Mouse (Mus musculus) neural tube, embryonic 11.5 days (tissue): ENCODE measurements around the gene Smg9. TPM values are rescaled to one million over a fixed set of nuclear protein-coding genes. Genes with fewer than 3 reads are reported as not detected.
A peak's percentile ranks its signal among the peaks of the same experiment; 100 is the strongest.

Source experiments
- ATAC-seq: fragments of 200-750 bp; cut with Nextera tagmentation; 2 replicates; pipeline ENCODE4 v1.8.0; 2017; ENCODE audit warnings: moderate number of reproducible peaks, mild to moderate bottlenecking, moderate TSS enrichment, moderate library complexity; ENCODE audit not compliant: insufficient read depth, low FRiP score, low TSS enrichment
- DNase-seq: peaks from one replicate; pipeline ENCODE4 v3.0.0-alpha.2; 2015; ENCODE audit warnings: low spot score
- H3K27ac ChIP-seq: fragments of 300-500 bp; sonication (generic); 2 replicates; pipeline ENCODE4 v1.5.1; 2014; ENCODE audit warnings: low read depth, mild to moderate bottlenecking, low read length
- H3K27me3 ChIP-seq: fragments of 300-500 bp; sonication (generic); 2 replicates; pipeline ENCODE4 v1.6.1; 2014; ENCODE audit warnings: mild to moderate bottlenecking, low read length, mixed read lengths; ENCODE audit not compliant: control insufficient read depth, insufficient read depth
- H3K36me3 ChIP-seq: fragments of 300-500 bp; sonication (generic); 2 replicates; pipeline ENCODE4 v1.6.1; 2014; ENCODE audit warnings: mild to moderate bottlenecking, low read length, moderate library complexity, mixed read lengths; ENCODE audit not compliant: control insufficient read depth, insufficient read depth
- H3K4me1 ChIP-seq: fragments of 300-500 bp; sonication (generic); 2 replicates; pipeline ENCODE4 v1.6.1; 2014; ENCODE audit warnings: low read length, mixed read lengths; ENCODE audit not compliant: control insufficient read depth, insufficient read depth
- H3K4me2 ChIP-seq: fragments of 300-500 bp; sonication (generic); 2 replicates; pipeline ENCODE4 v1.6.1; 2014; ENCODE audit warnings: low read depth, mild to moderate bottlenecking, moderate library complexity
- H3K4me3 ChIP-seq: fragments of 300-500 bp; sonication (generic); 2 replicates; pipeline ENCODE4 v1.5.1; 2014; ENCODE audit warnings: low read depth, low read length
- H3K9ac ChIP-seq: fragments of 300-500 bp; sonication (generic); 2 replicates; pipeline ENCODE4 v1.6.1; 2014; ENCODE audit warnings: mild to moderate bottlenecking, low read length
- H3K9me3 ChIP-seq: fragments of 300-500 bp; sonication (generic); 2 replicates; pipeline ENCODE4 v1.6.1; 2016; ENCODE audit warnings: low read length; ENCODE audit not compliant: control insufficient read depth
- WGBS: fragments of 180-500 bp; shearing (Covaris S2); extraction: QIAGEN DNeasy Blood & Tissue Kit; methylation state at CpG from one replicate; pipeline ENCODE4 v1.1.7; 2014; 5-methylcytosine and 5-hydroxymethylcytosine counted together
- polyA plus RNA-seq: library from polyadenylated mRNA; unstranded; fragments of >200 nt; fragmentation: Nextera tagmentation; extraction: Ambion mirVana; gene quantifications from 2 replicates; pipeline ENCODE4 v1.2.1, GENCODE M21; 2014

The Smg9 gene
- polyA plus RNA-seq, 1 experiment from 2014 or later: 21.8 TPM

DNA sequence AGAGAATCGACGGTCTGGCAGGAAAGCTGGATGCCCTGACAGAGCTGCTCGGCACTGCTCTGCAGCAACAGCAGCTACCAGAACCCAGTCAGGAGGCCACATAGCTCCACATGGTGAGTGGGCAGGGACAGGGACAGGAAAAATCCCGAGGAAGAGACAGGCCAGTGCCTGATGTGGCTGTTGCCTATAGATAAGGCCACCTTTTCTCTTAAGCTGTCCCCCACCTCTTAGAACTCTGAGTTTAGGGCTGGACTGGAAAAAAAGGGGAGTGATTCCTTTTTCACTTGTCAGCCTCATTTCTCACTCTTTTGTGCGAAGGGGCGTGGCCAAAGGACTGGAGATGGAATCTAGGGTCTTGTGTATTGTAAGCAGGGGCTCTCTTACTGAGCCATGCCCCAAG, 15.3 kb upstream of the Smg9 start:
- H3K9ac ChIP-seq: no peak overlapping the region
- no peaks in the 10 kb centered on the region for H3K36me3 ChIP-seq
- H3K27me3 ChIP-seq: no peaks in the 10 kb centered on the region
- H3K9me3 ChIP-seq: no peaks in the 10 kb centered on the region
- 68% methylated on average over 6 of the region's 6 CpGs for WGBS
- no peak overlapping the region for H3K27ac ChIP-seq
- no peaks in the 10 kb centered on the region for H3K4me1 ChIP-seq
- DNase-seq (no peak), ATAC-seq (no peak)
- H3K4me2 ChIP-seq: no peak overlapping the region
- H3K4me3 ChIP-seq: no peak overlapping the region

DNA sequence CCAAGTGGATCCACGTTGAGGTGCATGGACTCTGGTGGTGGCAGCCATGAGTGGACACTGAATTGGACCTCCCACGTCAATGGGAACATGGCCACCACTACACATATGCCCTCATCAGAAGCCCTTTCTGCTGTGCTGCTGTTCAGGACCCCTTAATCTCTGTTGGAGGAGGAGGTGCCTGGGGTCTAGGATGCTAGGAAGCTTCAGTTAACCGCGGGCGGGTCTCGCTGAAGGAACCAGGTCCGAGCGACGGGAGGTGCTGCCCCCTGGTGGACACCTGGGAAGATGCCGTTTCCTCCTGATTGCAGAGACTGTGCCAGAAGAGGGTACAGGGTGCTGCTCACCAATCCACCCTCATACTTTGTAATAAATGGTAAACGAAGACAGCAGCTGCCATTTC, 14.6 kb upstream of the Smg9 start:
- 8% methylated on average over 11 of the region's 11 CpGs for WGBS
- Histone ChIP-seq H3K36me3 (no peaks in the 10 kb centered on the region), H3K9me3 (no peaks in the 10 kb centered on the region), H3K27ac (no peak overlapping the region), H3K4me2 (peak overlapping the region; percentile 12; the same call in 1 of the 2 replicates), H3K9ac (no peak overlapping the region), H3K27me3 (no peaks in the 10 kb centered on the region), H3K4me1 (no peaks in the 10 kb centered on the region), H3K4me3 (no peak overlapping the region)
- ATAC-seq: peak; percentile 30; the same call in 1 of the 2 replicates
- DNase-seq: peak; percentile 75

DNA sequence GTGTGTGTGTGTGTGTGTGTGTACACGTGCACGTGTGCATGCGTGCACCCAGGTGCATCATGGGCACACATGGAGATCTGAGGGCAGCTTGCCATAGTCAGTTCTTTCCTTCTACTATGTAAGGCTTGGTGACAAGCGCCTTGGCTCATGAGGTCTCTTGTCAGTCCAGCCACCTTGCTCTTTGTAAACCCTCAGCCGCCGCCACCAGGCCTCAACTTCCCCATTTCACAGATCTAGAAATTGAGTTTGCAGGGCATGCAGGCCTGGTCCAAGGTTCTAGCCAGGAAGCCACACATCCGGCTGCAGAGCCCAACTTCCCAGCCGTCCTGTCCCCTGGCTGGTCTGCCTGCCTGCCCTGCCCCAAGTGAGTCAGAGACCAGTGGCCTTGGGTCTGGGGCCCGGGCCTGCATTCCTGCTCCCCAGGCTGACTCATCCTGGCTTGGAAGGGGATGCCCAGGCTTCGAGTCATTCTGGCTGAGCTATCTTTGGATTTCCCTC, 12.3 kb upstream of the Smg9 start:
- no peak for ATAC-seq
- no peak overlapping the region for H3K27ac ChIP-seq
- H3K4me2 ChIP-seq: no peak overlapping the region
- DNase-seq: no peak
- H3K4me1 ChIP-seq: peaks cover 6% of the 10 kb centered on the region; the same call in 1 of the 2 replicates
- WGBS: 87% methylated on average over 10 of the region's 10 CpGs
- H3K4me3 ChIP-seq: no peak overlapping the region
- no peaks in the 10 kb centered on the region for H3K36me3 ChIP-seq
- H3K9me3 ChIP-seq: no peaks in the 10 kb centered on the region
- no peaks in the 10 kb centered on the region for H3K27me3 ChIP-seq
- no peak overlapping the region for H3K9ac ChIP-seq

DNA sequence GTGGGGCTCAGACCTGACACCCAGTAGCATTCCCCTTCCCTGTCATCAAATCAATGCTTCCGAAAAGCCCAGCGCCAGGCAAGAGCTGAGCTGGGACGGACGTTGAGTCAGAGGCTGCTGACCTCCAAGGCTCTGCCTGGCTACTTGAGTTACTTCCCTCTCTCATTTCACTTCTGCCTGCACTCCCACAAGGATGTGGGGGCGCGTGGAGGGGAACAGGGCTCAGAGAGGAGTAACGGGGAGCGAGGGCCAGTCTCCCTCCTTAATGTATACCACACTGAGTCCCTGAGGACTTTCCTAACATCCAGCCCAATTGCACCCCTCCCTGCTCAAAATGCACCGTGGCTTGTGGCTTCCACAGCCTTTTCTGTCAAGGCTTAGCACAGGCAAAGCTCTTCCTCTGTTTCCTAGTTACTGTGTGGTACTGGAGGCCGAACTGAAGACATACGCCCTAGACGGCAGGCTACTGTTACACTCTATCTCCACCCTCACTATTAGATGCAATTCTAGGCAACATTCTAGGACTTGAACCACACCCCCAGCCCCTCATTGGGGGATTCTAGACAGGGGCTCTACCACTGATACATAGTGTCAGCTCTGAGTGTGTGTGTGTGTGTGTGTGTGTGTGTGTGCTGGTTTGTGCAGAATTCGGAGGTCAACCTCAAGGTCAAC, 9.8 kb upstream of the Smg9 start:
- 66% methylated on average over 13 of the region's 13 CpGs for WGBS
- Histone ChIP-seq H3K36me3 (no peaks in the 10 kb centered on the region), H3K27me3 (no peaks in the 10 kb centered on the region), H3K27ac (no peak overlapping the region), H3K4me1 (peaks cover 6% of the 10 kb centered on the region; the same call in 1 of the 2 replicates), H3K4me2 (no peak overlapping the region), H3K4me3 (no peak overlapping the region), H3K9me3 (no peaks in the 10 kb centered on the region), H3K9ac (no peak overlapping the region; the same call in 1 of the 2 replicates)
- DNase-seq (no peak), ATAC-seq (no peak)

DNA sequence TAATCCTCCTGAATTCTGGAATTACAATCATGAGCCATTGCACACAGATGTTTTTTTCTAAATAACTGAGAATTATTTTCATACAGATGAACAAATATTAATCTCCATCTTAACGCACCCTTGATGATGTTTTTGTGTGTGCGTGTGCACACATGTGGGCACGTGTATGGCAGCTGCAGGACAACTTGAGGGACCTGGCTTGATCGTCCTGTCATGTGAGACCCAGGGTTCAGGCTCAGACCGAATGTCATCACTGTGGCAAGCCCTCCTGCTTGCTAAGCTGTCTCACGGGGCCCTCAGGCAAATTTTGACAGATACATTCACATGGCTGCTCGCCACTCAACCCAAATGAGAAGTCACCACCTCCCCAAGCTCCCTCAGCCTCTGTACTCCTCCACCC, 8.9 kb upstream of the Smg9 start:
- 41% methylated on average over 7 of the region's 7 CpGs for WGBS
- Histone ChIP-seq H3K4me3 (no peak overlapping the region), H3K27ac (no peak overlapping the region), H3K4me2 (no peak overlapping the region), H3K9me3 (no peaks in the 10 kb centered on the region), H3K4me1 (peaks cover 6% of the 10 kb centered on the region; the same call in 1 of the 2 replicates), H3K27me3 (no peaks in the 10 kb centered on the region), H3K36me3 (no peaks in the 10 kb centered on the region), H3K9ac (no peak overlapping the region)
- ATAC-seq: peak; percentile 24
- DNase-seq: no peak

DNA sequence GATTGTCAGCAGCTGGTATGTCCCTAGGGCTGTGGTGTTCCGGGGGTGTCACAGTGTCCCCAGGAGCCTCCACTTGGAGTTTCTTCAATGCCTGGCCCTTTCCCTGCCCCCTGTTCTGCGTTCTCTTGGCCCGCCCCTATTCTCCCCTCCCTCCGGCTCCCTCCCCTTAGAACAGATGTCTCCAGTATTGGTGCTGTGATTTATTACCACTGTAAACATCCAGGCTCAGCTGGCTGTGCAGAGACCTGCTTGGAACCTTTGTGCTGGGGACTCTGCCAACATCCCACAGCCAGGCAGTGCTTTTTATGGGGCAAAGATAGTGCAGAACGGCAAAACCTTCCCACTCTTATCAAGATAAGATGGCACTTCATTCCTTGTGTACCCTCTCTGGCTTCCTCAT, 8.3 kb upstream of the Smg9 start:
- H3K9ac ChIP-seq: peak overlapping the region; percentile 3
- 3% methylated on average over 5 of the region's 5 CpGs for WGBS
- peak; percentile 94 for ATAC-seq
- H3K4me2 ChIP-seq: peak overlapping the region; percentile 36
- H3K27me3 ChIP-seq: no peaks in the 10 kb centered on the region
- H3K9me3 ChIP-seq: no peaks in the 10 kb centered on the region
- H3K36me3 ChIP-seq: no peaks in the 10 kb centered on the region
- peak overlapping the region; percentile 16; the same call in 1 of the 2 replicates for H3K4me3 ChIP-seq
- DNase-seq: peak; percentile 74
- peaks cover 6% of the 10 kb centered on the region; the same call in 1 of the 2 replicates for H3K4me1 ChIP-seq
- peak overlapping the region; percentile 78 for H3K27ac ChIP-seq

DNA sequence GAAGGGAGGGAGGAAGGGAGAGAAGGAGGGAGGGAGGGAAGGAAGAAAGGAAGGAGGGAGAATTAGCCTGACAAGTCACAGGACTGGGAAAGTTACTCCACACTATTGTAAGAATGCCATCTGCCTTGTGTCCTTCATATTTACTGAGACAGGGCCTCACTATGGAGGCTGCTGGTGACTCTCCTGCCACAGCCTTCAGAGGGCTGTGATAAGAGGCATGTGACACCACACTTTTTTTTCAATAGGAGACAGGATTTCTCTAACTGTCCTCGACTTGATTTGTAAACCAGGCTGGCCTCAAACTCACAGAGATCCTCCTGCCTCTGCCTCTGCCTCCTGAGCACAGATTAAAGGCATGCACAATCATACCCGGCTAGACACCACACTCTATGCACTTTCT, 7.7 kb upstream of the Smg9 start:
- Histone ChIP-seq H3K9ac (peak overlapping the region; percentile 3; the same call in 1 of the 2 replicates), H3K27me3 (no peaks in the 10 kb centered on the region), H3K4me2 (no peak overlapping the region), H3K4me3 (no peak overlapping the region), H3K27ac (peak overlapping the region; percentile 78), H3K4me1 (peaks cover 6% of the 10 kb centered on the region; the same call in 1 of the 2 replicates), H3K9me3 (no peaks in the 10 kb centered on the region), H3K36me3 (no peaks in the 10 kb centered on the region)
- no peak for ATAC-seq
- no peak for DNase-seq
- 84% methylated on average over 2 of the region's 2 CpGs for WGBS

DNA sequence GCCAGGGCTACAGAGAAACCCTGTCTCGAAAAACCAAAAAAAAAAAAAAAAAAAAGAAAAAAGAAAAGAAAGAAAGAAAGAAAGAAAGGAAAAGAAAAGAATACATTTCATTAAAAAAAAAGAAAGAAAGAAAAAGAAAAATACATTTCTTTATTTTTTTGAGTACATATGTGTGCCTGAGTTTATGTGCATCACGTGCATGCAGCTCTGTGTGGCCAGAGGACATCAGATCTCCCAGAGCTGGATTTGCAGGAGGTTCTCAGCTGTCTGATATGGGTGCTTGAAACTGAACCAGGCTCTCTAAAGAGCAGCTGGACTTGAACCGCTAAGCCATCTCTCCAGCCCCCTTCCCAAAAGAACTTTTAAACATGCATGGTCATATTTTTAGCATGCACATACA, 5.4 kb upstream of the Smg9 start:
- Histone ChIP-seq H3K27ac (no peak overlapping the region), H3K9me3 (no peaks in the 10 kb centered on the region), H3K4me3 (no peak overlapping the region), H3K9ac (no peak overlapping the region), H3K36me3 (no peaks in the 10 kb centered on the region), H3K4me1 (peaks cover 6% of the 10 kb centered on the region; the same call in 1 of the 2 replicates), H3K27me3 (no peaks in the 10 kb centered on the region), H3K4me2 (no peak overlapping the region)
- WGBS: 87% methylated on average over 3 of the region's 3 CpGs
- ATAC-seq (no peak), DNase-seq (no peak)
